Mouse (Mus musculus): ENCODE data around the gene Cdh13.

Cdh13 gene

DNA sequence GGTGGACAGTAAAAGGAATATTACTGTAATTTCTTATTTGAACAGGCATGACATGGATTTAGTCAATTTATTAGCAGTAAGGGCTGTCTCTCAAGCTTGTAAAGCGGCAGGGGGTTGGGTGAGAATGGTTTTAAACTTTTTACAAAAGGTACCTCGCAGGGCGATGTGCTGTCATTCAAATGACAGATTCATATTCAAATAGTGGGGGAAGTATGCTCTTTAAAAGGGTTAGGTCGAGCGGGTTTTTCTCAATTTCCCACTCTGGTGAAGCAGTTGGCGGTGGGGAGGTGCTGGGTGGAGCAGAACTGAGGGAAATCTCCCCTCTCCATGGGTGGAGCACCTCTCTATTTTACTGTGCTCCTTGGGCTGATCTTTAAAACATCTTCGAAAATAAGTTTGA lies 513.0 kb downstream of the Cdh13 start:
- no peak for DNase-seq (ENCODE audit: low spot score in 2 of 2)

DNA sequence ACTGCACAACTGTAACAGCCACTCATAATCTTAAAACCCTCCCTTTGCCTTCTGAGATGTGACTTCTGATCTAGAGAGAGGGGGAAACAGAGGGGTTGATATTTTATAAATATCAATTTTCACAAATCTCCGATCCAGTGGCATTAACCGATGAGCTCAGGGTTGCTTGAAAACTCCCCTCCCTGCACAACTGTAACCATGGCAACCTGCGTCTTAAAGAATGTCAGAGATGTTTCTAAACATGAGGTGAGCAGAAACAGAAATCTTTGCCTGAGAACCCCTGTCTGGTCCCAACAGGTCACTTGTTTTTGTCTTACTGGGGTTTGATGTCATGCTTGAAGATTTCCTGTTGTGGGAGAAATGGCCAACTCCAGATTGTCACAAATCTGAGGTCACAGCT lies 513.6 kb downstream of the Cdh13 start:
- no peak for DNase-seq (ENCODE audit: low spot score in 2 of 2)

DNA sequence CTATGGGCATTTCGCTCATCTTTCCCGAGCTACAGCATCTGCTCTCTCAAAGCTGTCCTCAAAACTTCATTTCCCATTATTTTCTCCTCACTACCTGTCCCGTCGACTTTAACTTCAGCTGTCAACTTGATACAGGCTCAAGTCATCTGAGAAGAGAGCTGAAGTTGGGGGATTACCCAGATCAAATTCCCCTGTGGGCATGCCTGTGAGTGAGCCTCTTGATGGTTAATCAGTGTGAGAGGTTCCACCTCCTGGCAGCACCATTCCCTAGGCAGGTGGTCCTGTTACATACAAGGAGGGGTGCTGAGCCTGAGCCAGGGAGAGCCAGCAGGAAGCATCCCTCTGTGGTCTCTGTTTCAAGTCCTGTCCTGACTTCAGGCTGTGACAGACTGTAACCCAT lies 519.6 kb downstream of the Cdh13 start:
- no peak for DNase-seq (ENCODE audit: low spot score in 2 of 2)

DNA sequence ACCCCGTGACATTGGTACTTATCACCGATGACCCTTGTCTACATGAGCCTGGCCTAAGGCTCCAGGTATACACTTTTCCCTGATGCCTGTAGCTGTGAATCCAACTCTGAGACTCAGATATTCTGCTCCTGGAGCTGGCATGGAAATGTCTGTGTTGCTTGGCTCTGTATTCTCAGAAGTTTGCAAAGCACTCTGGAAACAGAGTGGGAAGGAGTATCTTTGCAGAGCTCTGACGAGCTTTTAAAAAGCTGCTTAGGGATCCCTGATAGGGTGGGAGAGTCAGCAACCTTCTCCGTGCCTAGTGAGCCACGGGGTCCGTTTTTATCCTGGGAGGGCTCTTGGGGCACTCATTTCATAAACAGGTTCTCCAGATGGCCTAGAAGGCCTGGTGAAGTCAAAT lies 526.1 kb downstream of the Cdh13 start:
- no peak for DNase-seq (ENCODE audit: low spot score in 2 of 2)

DNA sequence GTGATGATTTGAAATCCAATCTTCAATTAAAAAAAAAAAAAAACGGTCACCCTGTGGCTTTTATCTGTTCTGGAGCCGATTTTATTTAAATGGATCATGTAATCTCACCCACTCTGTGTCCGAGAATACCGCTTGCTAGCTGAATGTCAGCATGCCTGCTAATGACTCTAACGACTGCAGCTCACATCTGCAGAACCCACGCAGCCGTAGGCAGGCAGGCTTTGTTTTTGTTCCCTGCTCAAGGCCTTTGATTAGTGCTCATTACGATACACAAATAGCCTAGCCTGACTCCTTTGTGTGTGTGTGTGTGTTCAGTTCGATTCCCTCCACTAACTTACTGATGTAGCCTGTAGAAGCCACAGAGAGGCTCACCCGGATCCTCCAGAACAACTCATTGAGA lies 531.5 kb downstream of the Cdh13 start:
- DNase-seq (ENCODE audit: low spot score in 2 of 2), result peak in 1 of 2 experiments; percentile 26

DNA sequence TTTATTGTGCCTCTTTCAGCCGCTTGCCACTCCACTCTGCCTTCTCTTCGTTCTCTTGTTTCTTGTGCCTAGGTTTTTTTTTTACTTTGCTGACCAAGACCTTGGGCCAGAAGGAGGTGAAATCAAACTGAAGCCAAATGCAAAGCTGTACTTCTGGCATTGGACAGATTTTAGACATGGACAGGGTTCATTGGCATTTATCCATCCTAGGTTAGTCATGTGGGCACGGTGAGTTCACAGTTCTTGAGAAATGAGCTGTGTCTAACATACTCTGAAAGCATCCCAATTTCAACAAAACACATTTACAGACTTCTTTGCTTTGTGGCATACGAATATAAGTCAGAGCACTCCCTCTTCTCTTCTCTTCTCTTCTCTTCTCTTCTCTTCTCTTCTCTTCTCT lies 543.2 kb downstream of the Cdh13 start:
- DNase-seq (ENCODE audit: low spot score in 2 of 2), result no peak

DNA sequence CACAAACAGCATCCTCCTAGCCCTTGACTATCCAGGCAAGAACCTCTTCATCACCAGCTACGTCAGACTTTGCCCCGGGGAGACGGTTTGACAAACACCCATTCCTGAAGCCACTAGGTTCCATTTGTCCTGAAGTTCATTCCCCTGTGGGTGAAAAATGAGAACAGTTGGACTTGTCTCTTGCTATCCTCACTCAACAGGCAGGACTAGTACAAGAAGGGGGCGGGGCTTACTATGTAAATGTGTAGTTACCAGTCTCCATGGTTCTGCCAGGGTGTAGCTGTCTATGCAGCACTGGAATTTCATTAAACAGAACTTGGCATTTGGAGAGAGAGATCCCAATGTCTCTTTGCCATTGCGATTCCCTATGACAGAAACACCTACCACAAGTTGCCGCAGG lies 544.2 kb downstream of the Cdh13 start:
- DNase-seq (ENCODE audit: low spot score in 2 of 2), result no peak

DNA sequence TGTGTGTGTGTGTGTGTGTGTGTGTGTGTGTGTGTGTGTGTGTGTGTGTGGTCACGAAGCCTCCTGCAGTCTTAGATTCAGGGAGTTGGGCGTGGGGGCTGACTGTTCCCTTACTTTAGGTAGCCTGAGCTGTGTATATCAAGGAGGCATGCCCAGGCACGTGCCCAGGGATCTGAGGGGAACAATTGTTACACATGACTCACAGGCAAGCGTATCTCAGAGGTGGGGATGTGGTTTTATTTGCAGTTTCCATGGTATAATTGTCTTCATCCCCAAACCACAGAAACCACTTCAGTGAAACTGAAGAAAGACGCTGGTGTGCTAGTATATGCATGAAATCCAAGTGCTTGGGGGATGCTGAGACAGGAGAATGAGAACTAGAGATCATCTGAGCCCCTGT lies 546.8 kb downstream of the Cdh13 start:
- peak; percentile 33 to 59 for DNase-seq (ENCODE audit: low spot score in 2 of 2)

DNA sequence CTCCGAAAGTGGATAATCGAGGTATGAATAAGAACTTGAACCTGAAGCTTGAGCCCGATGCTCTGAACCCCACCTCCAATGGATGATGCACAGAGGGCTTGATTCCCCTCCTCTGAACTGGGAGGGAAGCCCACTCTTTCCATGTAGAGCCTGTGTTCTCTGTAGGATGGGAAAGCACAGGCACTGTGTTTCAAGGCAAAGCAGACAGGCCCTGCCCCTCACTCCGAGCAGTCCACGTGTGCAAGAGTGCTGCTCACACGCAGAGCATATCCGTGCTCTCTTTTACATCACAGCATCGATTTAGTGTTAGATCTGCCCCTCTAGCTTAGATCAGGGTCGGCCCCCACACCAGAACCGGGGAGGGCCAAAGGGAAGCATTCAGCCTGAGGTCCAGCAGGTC lies 547.5 kb downstream of the Cdh13 start:
- DNase-seq (ENCODE audit: low spot score in 2 of 2), result no peak

DNA sequence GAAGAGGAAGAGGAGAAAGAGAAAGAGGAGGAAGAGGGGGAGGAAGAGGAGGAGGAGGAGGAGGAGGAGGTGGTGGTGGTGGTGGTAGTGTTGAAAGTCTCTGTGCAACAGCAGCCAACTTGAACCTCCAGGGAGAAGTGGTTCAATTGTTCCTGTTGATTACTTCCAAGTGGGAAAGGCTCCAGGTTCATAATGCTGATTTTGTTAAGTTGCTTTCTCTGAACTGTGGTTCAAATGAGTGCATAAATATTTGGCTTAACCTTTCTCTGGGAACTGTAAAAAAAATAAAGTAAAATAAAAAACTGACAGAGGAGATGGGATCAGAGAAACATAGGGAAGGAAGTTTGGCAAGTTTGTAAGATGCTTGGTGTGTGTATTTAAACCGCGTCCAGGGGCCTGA lies 555.3 kb downstream of the Cdh13 start:
- no peak for DNase-seq (ENCODE audit: low spot score in 2 of 2)

DNA sequence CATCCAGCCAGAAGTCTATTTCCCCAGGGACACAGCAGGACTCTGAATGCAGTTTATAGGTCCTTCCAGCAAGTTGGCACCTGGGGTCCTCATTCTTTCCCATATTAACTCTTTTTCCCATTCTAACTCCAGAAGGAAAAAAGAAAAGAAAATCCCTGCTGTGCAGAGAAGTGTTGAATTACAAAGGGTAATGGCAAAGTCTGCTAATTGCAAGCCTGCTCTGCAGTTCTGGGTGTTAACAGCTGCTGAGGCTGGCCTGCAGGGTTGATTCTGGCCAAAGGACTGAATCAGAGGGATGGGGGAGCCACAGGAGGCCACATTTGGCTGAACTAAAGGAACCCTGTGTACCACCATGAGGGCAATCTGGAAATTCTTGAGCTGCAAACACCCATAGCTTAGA lies 562.2 kb downstream of the Cdh13 start:
- no peak for DNase-seq (ENCODE audit: low spot score in 2 of 2)

DNA sequence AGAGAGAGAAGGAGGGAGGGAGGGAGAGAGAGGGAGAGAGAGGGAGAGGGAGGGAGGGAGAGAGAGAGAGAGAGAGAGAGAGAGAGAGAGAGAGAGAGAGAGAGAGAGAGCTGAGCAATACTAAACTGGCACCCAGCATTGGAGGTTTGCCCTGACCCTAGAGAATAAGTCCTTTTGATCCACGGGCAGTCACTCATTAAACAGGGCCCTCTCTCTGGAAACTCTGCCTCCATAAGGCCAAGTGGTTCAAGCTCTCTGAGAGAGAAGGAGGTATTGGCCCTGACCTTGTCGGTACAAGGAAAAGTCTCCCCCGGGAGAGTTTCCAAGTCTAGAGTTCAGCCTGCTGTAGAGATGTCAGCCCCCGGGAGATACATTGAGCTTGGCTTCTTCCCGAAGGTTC lies 564.5 kb downstream of the Cdh13 start:
- no peak for DNase-seq (ENCODE audit: low spot score in 2 of 2)

DNA sequence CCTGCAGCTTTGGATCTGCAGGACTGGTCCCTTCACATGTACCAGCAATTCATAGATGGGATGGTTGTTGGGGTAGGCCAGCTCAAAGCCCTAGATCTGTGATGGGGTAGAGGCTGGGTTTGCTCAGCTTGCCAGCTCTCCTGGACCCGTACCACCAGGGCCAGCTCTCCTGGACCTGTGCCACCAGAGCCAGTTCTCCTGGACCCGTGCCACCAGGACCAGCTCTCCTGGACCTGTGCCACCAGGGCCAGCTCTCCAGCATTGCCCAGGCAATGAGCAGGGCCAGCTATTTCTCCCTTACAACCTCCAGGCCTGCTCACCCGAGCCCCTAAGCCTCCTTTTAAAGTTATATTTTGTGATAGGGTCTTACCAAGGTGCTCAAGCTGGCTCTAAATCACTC lies 566.0 kb downstream of the Cdh13 start:
- no peak for DNase-seq (ENCODE audit: low spot score in 2 of 2)

DNA sequence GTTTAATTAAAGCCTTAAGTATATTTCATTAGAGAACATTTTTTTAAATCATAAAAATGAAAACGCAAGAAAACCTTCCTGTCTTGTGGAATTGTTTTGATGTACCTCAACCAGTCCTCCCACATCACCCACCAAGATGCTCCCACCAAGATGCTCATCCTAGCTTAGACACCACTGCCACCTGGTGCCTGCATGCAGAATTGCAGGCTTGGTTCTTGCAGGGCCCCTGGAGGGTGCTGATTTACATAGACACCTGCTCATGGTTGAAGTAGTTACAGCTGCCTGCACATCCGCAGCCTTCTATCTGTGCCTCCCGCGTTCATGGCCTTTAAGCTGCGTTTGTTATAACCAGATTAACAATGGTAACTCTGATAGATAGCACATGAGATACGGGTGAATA lies 566.8 kb downstream of the Cdh13 start:
- DNase-seq (ENCODE audit: low spot score in 2 of 2), result peak; percentile 57 to 70

DNA sequence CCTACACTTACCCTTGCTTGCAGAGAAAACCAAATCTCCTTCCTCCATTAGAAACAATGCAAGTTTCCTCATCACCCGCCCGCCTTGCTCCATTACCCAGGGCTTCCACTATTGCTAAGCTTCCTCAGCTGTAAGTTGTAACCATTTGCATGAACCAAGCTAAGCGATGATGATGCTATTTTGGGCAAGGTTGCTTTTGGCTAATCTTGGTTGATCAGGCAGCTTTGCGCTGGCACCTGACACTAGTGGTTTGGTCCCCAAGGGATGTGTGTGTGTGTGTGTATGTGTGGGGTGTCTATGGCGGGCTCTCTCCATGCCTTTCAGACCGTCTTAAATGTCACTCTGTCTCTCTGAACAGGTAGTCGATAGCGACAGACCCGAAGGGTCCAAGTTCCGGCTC lies 567.8 kb downstream of the Cdh13 start:
- DNase-seq (ENCODE audit: low spot score in 2 of 2), result no peak

DNA sequence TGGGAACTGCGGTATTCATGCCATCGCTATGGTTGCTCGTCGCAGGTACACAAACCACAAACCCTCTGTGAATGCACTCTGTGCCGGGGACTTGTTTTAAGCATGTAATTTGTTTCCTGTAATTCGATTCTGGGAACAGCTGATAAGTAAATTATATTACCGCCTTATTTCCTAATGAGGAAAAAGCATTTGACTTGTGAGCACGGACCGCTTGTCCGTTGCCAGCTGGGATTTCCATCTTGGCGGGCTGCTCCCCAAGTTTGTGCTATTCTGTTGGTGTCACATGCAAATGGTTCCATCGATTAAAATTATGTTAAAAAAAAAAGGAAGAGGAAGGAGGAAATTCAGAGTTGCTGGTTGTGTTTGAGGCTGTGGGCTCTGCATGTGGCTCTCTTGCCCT lies 569.3 kb downstream of the Cdh13 start:
- DNase-seq (ENCODE audit: low spot score in 2 of 2), result no peak

DNA sequence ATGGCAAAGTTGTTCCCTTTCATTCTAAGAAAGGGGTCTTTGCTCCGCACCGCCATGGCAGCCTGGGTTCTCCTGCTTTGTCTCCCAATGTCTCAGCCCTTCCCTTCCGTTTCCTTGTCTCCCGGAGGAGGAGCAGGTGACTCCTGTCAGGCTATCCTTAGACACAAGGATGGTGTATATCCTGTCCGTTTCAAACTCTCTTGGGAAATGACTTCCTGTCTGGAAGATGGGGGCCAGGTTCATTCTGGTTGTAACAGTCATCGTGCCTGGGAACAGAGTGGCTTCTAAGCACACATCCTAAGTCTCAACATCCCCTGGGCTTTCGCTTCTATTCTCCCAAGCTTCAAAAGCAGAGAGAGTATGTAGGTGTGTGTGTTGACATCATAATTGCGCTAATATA lies 571.1 kb downstream of the Cdh13 start:
- DNase-seq (ENCODE audit: low spot score in 2 of 2), result no peak

DNA sequence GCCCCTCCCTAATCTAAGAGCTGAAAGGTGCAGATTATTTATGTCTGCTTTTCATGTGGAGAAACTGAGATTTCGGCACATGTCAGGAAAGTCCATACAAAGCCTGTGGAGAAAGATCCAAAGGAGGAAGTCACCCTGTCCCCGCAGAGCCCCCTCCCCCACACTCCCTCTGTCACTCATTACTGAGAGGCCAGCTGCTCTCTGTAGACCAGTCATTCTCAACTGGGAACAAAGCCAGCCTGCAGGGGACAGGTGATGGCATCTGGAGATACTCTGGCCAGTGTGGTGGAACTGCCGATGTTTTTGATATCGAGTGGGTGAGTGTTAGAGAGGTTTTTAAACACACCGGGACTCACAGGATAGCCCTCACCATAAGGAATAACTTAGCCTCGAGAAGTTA lies 582.8 kb downstream of the Cdh13 start:
- no peak for DNase-seq (ENCODE audit: low spot score in 2 of 2)

DNA sequence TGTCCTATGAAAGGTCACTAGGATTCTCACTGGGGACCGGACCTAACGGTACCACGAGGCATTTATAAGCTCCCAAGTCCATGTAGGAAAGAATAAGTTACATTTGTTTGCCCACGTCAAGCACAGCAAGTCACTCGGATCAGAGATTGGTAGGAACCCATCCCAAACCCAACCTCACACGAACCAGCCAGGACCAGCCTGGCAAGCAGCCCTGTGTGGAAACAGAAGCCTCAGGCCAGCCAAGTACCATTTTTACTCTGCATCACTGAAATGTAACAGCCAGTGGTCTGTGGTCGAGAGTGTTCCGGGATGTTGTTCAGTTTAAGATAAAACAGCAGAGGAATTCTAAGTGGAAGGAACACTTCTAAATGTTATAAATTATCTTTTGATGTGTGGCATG lies 587.2 kb downstream of the Cdh13 start:
- no peak for DNase-seq (ENCODE audit: low spot score in 2 of 2)

DNA sequence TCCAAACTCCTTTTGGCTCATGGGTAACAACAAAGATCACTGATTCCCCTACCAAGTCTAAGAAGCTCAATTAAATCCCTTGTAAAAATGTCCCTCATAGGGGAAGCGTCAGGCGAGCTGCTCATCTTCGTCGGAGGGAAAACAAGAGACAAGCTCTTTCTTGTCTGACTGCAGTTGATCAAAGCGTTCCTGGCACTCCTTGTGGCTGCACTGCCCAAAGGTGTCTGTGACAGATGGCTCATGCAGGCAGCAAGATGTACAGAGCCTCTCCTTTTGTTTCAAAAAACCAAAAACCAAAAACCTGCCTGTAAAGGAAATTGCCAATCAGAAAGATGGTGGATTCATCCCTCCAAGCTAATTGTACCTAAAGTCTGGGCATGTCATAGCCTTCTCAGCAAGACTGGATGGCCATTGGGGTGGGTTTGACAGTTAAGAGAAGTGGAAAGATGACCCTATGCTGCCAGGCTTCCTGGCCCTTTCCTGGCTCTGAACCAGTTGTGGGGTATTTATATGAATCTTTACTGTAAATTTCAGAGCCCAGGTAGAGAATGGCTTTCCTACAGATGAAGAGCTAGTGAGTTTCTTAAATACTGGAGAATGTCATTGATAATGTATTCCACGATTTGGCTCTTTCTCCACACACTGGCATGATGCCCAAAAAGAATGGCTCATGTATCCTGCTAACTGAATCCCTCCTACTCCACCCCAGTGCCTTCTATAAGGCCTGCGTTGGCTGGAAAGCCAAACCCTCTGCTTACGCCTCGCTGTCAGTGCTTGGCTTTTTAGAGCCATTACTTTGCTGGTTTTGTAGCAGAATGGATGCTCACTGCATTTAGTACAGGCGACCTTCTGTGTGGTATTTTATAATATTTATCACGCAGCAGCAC lies 596.6 kb downstream of the Cdh13 start:
- DNase-seq (ENCODE audit: low spot score in 2 of 2), result peak; percentile 18 to 23

DNA sequence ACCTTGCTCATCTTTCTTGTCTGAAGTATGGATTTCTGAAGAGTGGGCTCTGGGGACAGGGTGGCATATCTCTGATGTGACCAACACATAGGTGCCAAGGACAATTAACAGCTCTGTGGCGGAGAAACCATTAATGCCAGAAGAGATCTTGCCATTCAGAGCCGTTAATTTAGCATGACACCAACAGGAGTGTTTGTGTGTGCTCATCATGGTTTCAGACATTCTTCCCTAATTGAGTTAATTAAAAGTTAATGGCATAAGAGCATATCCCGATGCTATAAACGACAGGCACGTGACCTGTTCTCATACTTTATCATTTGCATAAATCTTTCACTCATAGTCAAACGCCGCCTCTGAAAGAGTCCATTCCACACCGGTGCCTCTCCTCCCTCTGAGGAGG lies 600.8 kb downstream of the Cdh13 start:
- no peak for DNase-seq (ENCODE audit: low spot score in 2 of 2)

DNA sequence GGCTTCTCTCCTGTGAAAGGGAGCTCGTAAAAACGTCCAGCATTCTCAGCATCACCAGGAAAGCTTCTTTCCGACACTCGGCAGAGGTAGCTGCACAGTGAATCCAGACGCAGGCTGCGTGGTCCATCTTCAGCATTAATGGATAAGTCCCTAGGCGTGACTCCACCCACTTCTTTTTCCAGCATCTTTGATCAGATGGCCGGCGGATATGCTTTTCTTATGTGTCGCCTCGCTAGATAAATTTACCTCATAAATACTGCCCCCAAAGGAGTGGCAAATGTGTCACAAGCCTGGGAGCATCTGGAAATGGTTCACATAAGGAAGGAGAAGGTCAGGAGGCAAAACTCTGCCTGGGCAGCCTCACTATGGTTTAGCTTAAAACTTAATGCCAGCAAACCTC lies 601.5 kb downstream of the Cdh13 start:
- no peak for DNase-seq (ENCODE audit: low spot score in 2 of 2)

DNA sequence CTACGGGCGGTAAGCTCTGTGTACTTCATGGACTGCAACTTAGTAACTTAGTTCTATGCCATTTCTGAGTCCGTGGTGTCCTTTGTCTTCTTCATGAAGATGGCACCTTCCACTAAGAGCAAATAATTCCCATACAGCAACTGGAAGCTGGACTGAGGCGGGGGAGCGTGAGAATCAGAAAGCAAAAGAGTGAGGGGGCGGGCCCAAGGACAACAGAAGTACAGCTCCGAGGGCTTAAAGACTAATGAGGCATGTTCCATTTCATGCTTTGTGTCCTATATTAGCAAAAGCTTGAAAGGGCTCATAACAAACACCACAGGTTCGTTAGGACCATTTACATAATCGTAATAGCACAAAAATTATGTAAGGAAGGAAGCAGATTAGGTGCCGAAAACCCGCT lies 618.9 kb downstream of the Cdh13 start:
- no peak for DNase-seq (ENCODE audit: low spot score in 2 of 2)

DNA sequence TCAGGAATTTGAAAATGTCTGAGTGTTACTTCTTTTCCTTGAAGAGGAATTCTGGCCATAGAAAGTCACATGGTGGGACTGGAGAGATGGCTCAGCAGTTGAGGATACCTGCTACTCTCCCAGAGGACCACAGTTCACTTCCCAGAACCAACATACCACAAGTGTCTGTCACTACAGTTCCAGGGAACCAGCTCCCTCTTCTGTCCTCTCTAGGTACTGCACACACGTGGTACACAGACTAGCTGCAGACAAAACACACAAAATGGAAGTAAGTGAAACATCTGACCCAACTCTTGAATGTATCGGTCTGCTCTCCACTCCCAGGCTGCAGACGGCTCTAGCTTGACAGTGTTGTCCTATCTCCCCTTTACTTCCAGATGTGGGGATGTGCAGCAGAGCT lies 633.0 kb downstream of the Cdh13 start:
- no peak for DNase-seq (ENCODE audit: low spot score in 2 of 2)

All from right cerebral cortex, postnatal 36 days (tissue).